Comparison of ENCODE assay signal across 15 mouse cellular contexts in the genomic region with DNA sequence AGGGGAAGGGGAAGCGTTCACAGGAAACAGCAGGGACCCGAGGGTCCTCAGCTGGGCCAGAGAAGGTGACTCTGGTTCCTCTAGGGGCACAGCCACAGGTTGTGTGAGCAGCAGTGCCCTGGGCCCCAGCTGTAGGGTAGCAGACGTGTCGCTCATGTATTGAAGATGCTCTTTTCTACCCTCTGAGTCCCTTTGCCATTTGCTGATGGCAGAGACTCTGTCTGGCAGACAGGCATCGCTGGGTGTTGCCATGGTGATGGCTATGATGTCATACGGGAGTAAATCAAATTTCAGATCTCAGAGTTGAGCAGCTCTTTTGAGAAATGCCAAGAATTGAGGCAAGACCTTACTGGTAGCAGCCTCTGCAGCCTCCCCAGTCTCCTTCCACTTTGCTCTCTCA. TPM values are rescaled to one million over a fixed set of nuclear protein-coding genes. Genes with fewer than 3 reads are reported as not detected.
DNase-seq lines count a peak whose midpoint lies in the region; ATAC-seq lines count a peak whose summit lies in the region.
"Had no signal": no experiment of that assay in that cellular context is flagged by ENCODE, and none has a peak within 500 bp of the region (broad histone marks: within the 10 kb centered on the region; RNA-seq: fewer than 3 reads in every experiment).

No protein-coding gene starts in this region.

- H3K4me1 ChIP-seq in forebrain, embryonic 14.5 days (ENCODE audit: control insufficient read depth, insufficient read depth, low read length) = peaks cover 4% of the 10 kb centered on the region; the same call in 1 of the 2 replicates
- H3K4me1 ChIP-seq in forebrain, embryonic 12.5 days = peaks cover 7% of the 10 kb centered on the region
- peaks cover 28% of the 10 kb centered on the region for H3K4me1 ChIP-seq in hindbrain, embryonic 10.5 days (replicated peaks)
- peaks cover 4% of the 10 kb centered on the region; the same call in 1 of the 2 replicates for H3K4me1 ChIP-seq in midbrain, embryonic 16.5 days (ENCODE audit: control insufficient read depth, insufficient read depth, low read length)
- H3K4me1 ChIP-seq: embryonic facial prominence, embryonic 15.5 days had no signal

- no peak overlapping the region for H3K27ac ChIP-seq in forebrain, embryonic 14.5 days (ENCODE audit: low read depth, low read length)
- no peak overlapping the region for H3K27ac ChIP-seq in forebrain, embryonic 12.5 days
- H3K27ac ChIP-seq in hindbrain, embryonic 10.5 days = peak overlapping the region; percentile 69
- peak overlapping the region; percentile 74 for H3K27ac ChIP-seq in midbrain, embryonic 16.5 days (ENCODE audit: low read length)
- H3K27ac ChIP-seq: embryonic facial prominence, embryonic 15.5 days had no signal

- WGBS in forebrain, embryonic 14.5 days = 28% methylated on average over 6 of the region's 6 CpGs
- 57% methylated on average over 6 of the region's 6 CpGs for WGBS in forebrain, embryonic 12.5 days
- 35% methylated on average over 6 of the region's 6 CpGs for WGBS in hindbrain, embryonic 10.5 days
- WGBS in midbrain, embryonic 16.5 days = 20% methylated on average over 6 of the region's 6 CpGs

- no peaks in the 10 kb centered on the region for H3K9me3 ChIP-seq in forebrain, embryonic 14.5 days (replicated peaks; ENCODE audit: control insufficient read depth, low read length)
- no peaks in the 10 kb centered on the region for H3K9me3 ChIP-seq in forebrain, embryonic 12.5 days
- no peaks in the 10 kb centered on the region for H3K9me3 ChIP-seq in hindbrain, embryonic 10.5 days
- H3K9me3 ChIP-seq in midbrain, embryonic 16.5 days (replicated peaks; ENCODE audit: control insufficient read depth, low read length, poor library complexity, severe bottlenecking) = no peaks in the 10 kb centered on the region
- H3K9me3 ChIP-seq: embryonic facial prominence, embryonic 15.5 days had no signal

- no peak overlapping the region for H3K9ac ChIP-seq in forebrain, embryonic 14.5 days (ENCODE audit: low read length)
- no peak overlapping the region for H3K9ac ChIP-seq in forebrain, embryonic 12.5 days
- H3K9ac ChIP-seq in midbrain, embryonic 16.5 days (ENCODE audit: low read depth, low read length) = no peak overlapping the region; the same call in 1 of the 2 replicates
- H3K9ac ChIP-seq: embryonic facial prominence, embryonic 15.5 days had no signal

- H3K36me3 ChIP-seq in forebrain, embryonic 14.5 days (ENCODE audit: control insufficient read depth, insufficient read depth, low read length) = no peaks in the 10 kb centered on the region
- no peaks in the 10 kb centered on the region for H3K36me3 ChIP-seq in forebrain, embryonic 12.5 days (replicated peaks)
- H3K36me3 ChIP-seq in hindbrain, embryonic 10.5 days = no peaks in the 10 kb centered on the region
- no peaks in the 10 kb centered on the region for H3K36me3 ChIP-seq in midbrain, embryonic 16.5 days (ENCODE audit: control insufficient read depth, insufficient read depth, low read length)
- H3K36me3 ChIP-seq: embryonic facial prominence, embryonic 15.5 days had no signal

- no peaks in the 10 kb centered on the region for H3K27me3 ChIP-seq in forebrain, embryonic 14.5 days (replicated peaks; ENCODE audit: control insufficient read depth, insufficient read depth, low read length)
- H3K27me3 ChIP-seq in forebrain, embryonic 12.5 days = no peaks in the 10 kb centered on the region
- H3K27me3 ChIP-seq in hindbrain, embryonic 10.5 days (ENCODE audit: insufficient read depth, poor library complexity, severe bottlenecking) = no peaks in the 10 kb centered on the region
- H3K27me3 ChIP-seq in midbrain, embryonic 16.5 days (ENCODE audit: control insufficient read depth, insufficient read depth, low read depth, low read length) = no peaks in the 10 kb centered on the region
- H3K27me3 ChIP-seq: embryonic facial prominence, embryonic 15.5 days; Patski had no signal

- H3K4me3 ChIP-seq in forebrain, embryonic 14.5 days (ENCODE audit: low read depth, low read length) = no peak overlapping the region
- no peak overlapping the region for H3K4me3 ChIP-seq in forebrain, embryonic 12.5 days (replicated peaks)
- no peak overlapping the region for H3K4me3 ChIP-seq in hindbrain, embryonic 10.5 days
- no peak overlapping the region for H3K4me3 ChIP-seq in midbrain, embryonic 16.5 days (ENCODE audit: low read depth, low read length)
- H3K4me3 ChIP-seq: embryonic facial prominence, embryonic 15.5 days had no signal

- no peak overlapping the region for H3K4me2 ChIP-seq in forebrain, embryonic 14.5 days (ENCODE audit: low read length)
- H3K4me2 ChIP-seq in forebrain, embryonic 12.5 days = no peak overlapping the region
- H3K4me2 ChIP-seq in midbrain, embryonic 16.5 days (ENCODE audit: low read length) = no peak overlapping the region
- H3K4me2 ChIP-seq: embryonic facial prominence, embryonic 15.5 days had no signal

- DNase-seq in forebrain, embryonic 14.5 days (ENCODE audit: low spot score) = peak; percentile 82
- DNase-seq in adrenal gland, adult 8-10 months = peak; percentile 14
- DNase-seq in hindbrain, embryonic 10.5 days (ENCODE audit: low spot score) = peak; percentile 47
- no peak for DNase-seq in B cell, adult 2 months
- no peak for DNase-seq in ovary, postnatal 14 days (ENCODE audit: low spot score)
- no peak for DNase-seq in urinary bladder, postnatal 36 days (ENCODE audit: low spot score in 2 of 2)
- DNase-seq: gastrocnemius, postnatal 14 days; kidney, postnatal 10 days had no signal

- ATAC-seq in forebrain, embryonic 14.5 days = no peak
- ATAC-seq in forebrain, embryonic 12.5 days (ENCODE audit: low FRiP score) = no peak
- ATAC-seq in midbrain, embryonic 16.5 days = peak; percentile 60
- ATAC-seq: Patski had no signal

RNA-seq across cellular contexts. Expression of gene Vwa5b1, which starts 17.4 kb away (rescaled TPM):
- polyA plus RNA-seq in forebrain, embryonic 14.5 days (2014; fragmentation: Nextera tagmentation; extraction: Ambion mirVana) = 0.30 and 1.6 TPM in 2 replicates
- 0.13 and 0.45 TPM in 2 replicates for polyA plus RNA-seq in forebrain, embryonic 12.5 days (2016; fragmentation: Nextera tagmentation; extraction: Ambion mirVana)
- under 1 TPM in 1 of 4 experiments, not detected in 3; 0.06 TPM for total RNA-seq in adrenal gland, adult 8-10 months (2022)
- 0.67 and 0.80 TPM in 2 replicates for polyA plus RNA-seq in hindbrain, embryonic 10.5 days (2016; fragmentation: Nextera tagmentation; extraction: Ambion mirVana)
- 2.3 and 2.8 TPM in 2 replicates for polyA plus RNA-seq in midbrain, embryonic 16.5 days (2015; fragmentation: Nextera tagmentation; extraction: Ambion mirVana)
- total RNA-seq: gastrocnemius, postnatal 14 days; liver, adult 2 months; megakaryocyte, adult 5-6 weeks had no signal
- polyA plus RNA-seq: heart, postnatal 0 days; liver, adult 2 months had no signal

Comparison
In these comparisons a context has a peak if more than half of its experiments do, and no peak if none do; other contexts are left out.
1. DNase-seq: peak in forebrain, embryonic 14.5 days (single experiment), adrenal gland, adult 8-10 months (single experiment) and hindbrain, embryonic 10.5 days (single experiment); none in B cell, adult 2 months (0 of 2), ovary, postnatal 14 days (single experiment) and urinary bladder, postnatal 36 days (0 of 2).
2. H3K27ac ChIP-seq: peak in hindbrain, embryonic 10.5 days (single experiment) and midbrain, embryonic 16.5 days (single experiment); none in forebrain, embryonic 14.5 days (single experiment) and forebrain, embryonic 12.5 days (single experiment).